Mouse (Mus musculus): ENCODE measurements around the gene Dnmbp.

DNA sequence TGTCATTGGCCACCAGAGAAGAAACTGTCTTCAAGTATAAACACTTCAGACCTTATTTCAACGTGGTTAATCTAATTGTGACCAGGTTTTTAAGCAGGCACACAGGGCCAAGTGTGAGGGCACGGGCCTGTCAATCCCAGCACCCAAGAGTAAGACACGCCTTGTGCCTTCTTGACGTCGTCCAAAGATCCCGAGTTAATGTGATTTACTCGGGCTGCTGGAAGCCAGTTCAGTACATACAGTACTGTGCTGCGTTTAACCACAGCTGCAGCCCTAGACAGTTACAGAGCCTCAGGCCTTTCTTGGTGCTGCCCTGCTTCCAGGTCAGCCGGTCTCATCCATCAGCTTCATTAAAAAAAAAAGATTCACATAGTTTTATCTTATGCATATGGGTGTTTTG, 24.6 kb downstream of the Dnmbp start:
- TF ChIP-seq CTCF (IDR thresholded peaks at IDR 0.05; ENCODE audit: extremely low read depth, insufficient read length, insufficient replicate concordance, low read depth, low read length) (no peak), POLR2A (IDR thresholded peaks at IDR 0.05; ENCODE audit: low read depth, low read length) (no peak)

All from small intestine, adult 2 months (tissue).